Mouse (Mus musculus): ENCODE data around the gene Rtn4rl1. TPM values are rescaled to one million over a fixed set of nuclear protein-coding genes. Genes with fewer than 3 reads are reported as not detected.

Rtn4rl1 gene
- total and polyA plus RNA-seq, 2 experiments: 1.3 to 9.5 TPM

GRCm38 (mm10) chr11:75263274-75263963 lies 69.8 kb downstream of the Rtn4rl1 start:
- DNase-seq (ENCODE audit: extremely low read depth, low read depth, low spot score): no peak
- Histone ChIP-seq H3K27ac (replicated peaks; ENCODE audit: insufficient read depth, low read depth, low read length) (no peak overlapping the region), H3K4me1 (ENCODE audit: control insufficient read depth, insufficient read depth, low read length) (peaks cover 18% of the 10 kb centered on the region), H3K36me3 (ENCODE audit: control insufficient read depth, insufficient read depth, low read length) (no peaks in the 10 kb centered on the region), H3K4me3 (ENCODE audit: insufficient read depth, low read depth, low read length) (no peak overlapping the region), H3K27me3 (ENCODE audit: control insufficient read depth, insufficient read depth, low read length) (no peaks in the 10 kb centered on the region), H3K9ac (ENCODE audit: low read depth, low read length) (no peak overlapping the region), H3K79me2 (ENCODE audit: control insufficient read depth, insufficient read depth, low read length) (no peaks in the 10 kb centered on the region)
- 88% methylated on average over 15 of the region's 15 CpGs for WGBS
- TF ChIP-seq CTCF (IDR thresholded peaks at IDR 0.05; ENCODE audit: low read depth, low read length): no peak
- TF ChIP-seq POLR2A (IDR thresholded peaks at IDR 0.05; ENCODE audit: extremely low read depth, insufficient read depth, low read length): no peak

- 82% methylated on average over 6 of the region's 6 CpGs for WGBS
- Histone ChIP-seq H3K79me2 (ENCODE audit: control insufficient read depth, insufficient read depth, low read length) (no peaks in the 10 kb centered on the region), H3K36me3 (ENCODE audit: control insufficient read depth, insufficient read depth, low read length) (no peaks in the 10 kb centered on the region), H3K9ac (ENCODE audit: low read depth, low read length) (no peak overlapping the region), H3K4me3 (ENCODE audit: insufficient read depth, low read depth, low read length) (no peak overlapping the region), H3K27ac (replicated peaks; ENCODE audit: insufficient read depth, low read depth, low read length) (no peak overlapping the region), H3K4me1 (ENCODE audit: control insufficient read depth, insufficient read depth, low read length) (peaks cover 18% of the 10 kb centered on the region), H3K27me3 (ENCODE audit: control insufficient read depth, insufficient read depth, low read length) (no peaks in the 10 kb centered on the region)
- TF ChIP-seq CTCF (IDR thresholded peaks at IDR 0.05; ENCODE audit: low read depth, low read length) (no peak), POLR2A (IDR thresholded peaks at IDR 0.05; ENCODE audit: extremely low read depth, insufficient read depth, low read length) (no peak)
- no peak for DNase-seq (ENCODE audit: extremely low read depth, low read depth, low spot score)
These were observed 70.4 kb downstream of the Rtn4rl1 start for GRCm38 (mm10) chr11:75263964-75264312.

GRCm38 (mm10) chr11:75264550-75264949 lies 71.0 kb downstream of the Rtn4rl1 start:
- TF ChIP-seq POLR2A (IDR thresholded peaks at IDR 0.05; ENCODE audit: extremely low read depth, insufficient read depth, low read length): no peak
- H3K36me3 ChIP-seq (ENCODE audit: control insufficient read depth, insufficient read depth, low read length): no peaks in the 10 kb centered on the region
- H3K27me3 ChIP-seq (ENCODE audit: control insufficient read depth, insufficient read depth, low read length): no peaks in the 10 kb centered on the region
- WGBS: 94% methylated on average over 6 of the region's 6 CpGs
- H3K27ac ChIP-seq (replicated peaks; ENCODE audit: insufficient read depth, low read depth, low read length): no peak overlapping the region
- H3K9ac ChIP-seq (ENCODE audit: low read depth, low read length): no peak overlapping the region
- H3K4me1 ChIP-seq (ENCODE audit: control insufficient read depth, insufficient read depth, low read length): peaks cover 18% of the 10 kb centered on the region
- no peaks in the 10 kb centered on the region for H3K79me2 ChIP-seq (ENCODE audit: control insufficient read depth, insufficient read depth, low read length)
- DNase-seq (ENCODE audit: extremely low read depth, low read depth, low spot score): no peak
- H3K4me3 ChIP-seq (ENCODE audit: insufficient read depth, low read depth, low read length): no peak overlapping the region

- Histone ChIP-seq H3K27ac (replicated peaks; ENCODE audit: insufficient read depth, low read depth, low read length) (no peak overlapping the region), H3K4me3 (ENCODE audit: insufficient read depth, low read depth, low read length) (no peak overlapping the region), H3K79me2 (ENCODE audit: control insufficient read depth, insufficient read depth, low read length) (no peaks in the 10 kb centered on the region), H3K27me3 (ENCODE audit: control insufficient read depth, insufficient read depth, low read length) (no peaks in the 10 kb centered on the region), H3K9ac (ENCODE audit: low read depth, low read length) (no peak overlapping the region), H3K4me1 (ENCODE audit: control insufficient read depth, insufficient read depth, low read length) (peaks cover 11% of the 10 kb centered on the region; the same call in 1 of the 2 replicates), H3K36me3 (ENCODE audit: control insufficient read depth, insufficient read depth, low read length) (no peaks in the 10 kb centered on the region)
- no peak for TF ChIP-seq POLR2A (IDR thresholded peaks at IDR 0.05; ENCODE audit: extremely low read depth, insufficient read depth, low read length)
- DNase-seq (ENCODE audit: extremely low read depth, low read depth, low spot score): no peak
- 90% methylated on average over 15 of the region's 15 CpGs for WGBS
These were observed 72.0 kb downstream of the Rtn4rl1 start for GRCm38 (mm10) chr11:75265545-75265944.

GRCm38 (mm10) chr11:75267826-75268281 lies 74.3 kb downstream of the Rtn4rl1 start:
- no peak for TF ChIP-seq CTCF (IDR thresholded peaks at IDR 0.05; ENCODE audit: low read depth, low read length)
- no peak for TF ChIP-seq POLR2A (IDR thresholded peaks at IDR 0.05; ENCODE audit: extremely low read depth, insufficient read depth, low read length)
- no peaks in the 10 kb centered on the region for H3K27me3 ChIP-seq (ENCODE audit: control insufficient read depth, insufficient read depth, low read length)
- peak; percentile 31 for DNase-seq (ENCODE audit: extremely low read depth, low read depth, low spot score)
- H3K27ac ChIP-seq (replicated peaks; ENCODE audit: insufficient read depth, low read depth, low read length): peak overlapping the region; percentile 31
- 70% methylated on average over 9 of the region's 9 CpGs for WGBS
- H3K4me1 ChIP-seq (ENCODE audit: control insufficient read depth, insufficient read depth, low read length): peaks cover 6% of the 10 kb centered on the region; the same call in 1 of the 2 replicates
- H3K9ac ChIP-seq (ENCODE audit: low read depth, low read length): 0 out of 2 replicates have a peak overlapping the region, but pooled peaks have one; percentile 28
- no peaks in the 10 kb centered on the region for H3K36me3 ChIP-seq (ENCODE audit: control insufficient read depth, insufficient read depth, low read length)
- H3K4me3 ChIP-seq (ENCODE audit: insufficient read depth, low read depth, low read length): no peak overlapping the region
- H3K79me2 ChIP-seq (ENCODE audit: control insufficient read depth, insufficient read depth, low read length): no peaks in the 10 kb centered on the region

- H3K9ac ChIP-seq (ENCODE audit: low read depth, low read length): no peak overlapping the region
- H3K79me2 ChIP-seq (ENCODE audit: control insufficient read depth, insufficient read depth, low read length): no peaks in the 10 kb centered on the region
- peak overlapping the region; percentile 31; the same call in 1 of the 2 replicates for H3K27ac ChIP-seq (replicated peaks; ENCODE audit: insufficient read depth, low read depth, low read length)
- no peak overlapping the region for H3K4me3 ChIP-seq (ENCODE audit: insufficient read depth, low read depth, low read length)
- H3K4me1 ChIP-seq (ENCODE audit: control insufficient read depth, insufficient read depth, low read length): peaks cover 6% of the 10 kb centered on the region; the same call in 1 of the 2 replicates
- DNase-seq (ENCODE audit: extremely low read depth, low read depth, low spot score): no peak
- TF ChIP-seq POLR2A (IDR thresholded peaks at IDR 0.05; ENCODE audit: extremely low read depth, insufficient read depth, low read length) (no peak), CTCF (IDR thresholded peaks at IDR 0.05; ENCODE audit: low read depth, low read length) (no peak)
- 71% methylated on average over 5 of the region's 5 CpGs for WGBS
- no peaks in the 10 kb centered on the region for H3K27me3 ChIP-seq (ENCODE audit: control insufficient read depth, insufficient read depth, low read length)
- no peaks in the 10 kb centered on the region for H3K36me3 ChIP-seq (ENCODE audit: control insufficient read depth, insufficient read depth, low read length)
These were observed 74.9 kb downstream of the Rtn4rl1 start for GRCm38 (mm10) chr11:75268492-75268891.

Data from liver, adult 2 months (tissue).